Mouse (Mus musculus) kidney, postnatal 0 days (tissue): ENCODE data around the gene Crabp2. TPM values are rescaled to one million over a fixed set of nuclear protein-coding genes. Genes with fewer than 3 reads are reported as not detected.

ENCODE experiments used
- ATAC-seq: fragments of 200-750 bp; cut with Nextera tagmentation; replicated peaks from 2 replicates; pipeline ENCODE4 v1.8.0; 2017; ENCODE audit warnings: low read depth, moderate number of reproducible peaks, moderate TSS enrichment, moderate library complexity; ENCODE audit not compliant: low FRiP score
- DNase-seq: peaks from one replicate; pipeline ENCODE4 v3.0.0-alpha.2; 2016; ENCODE audit warnings: low spot score
- H3K27ac ChIP-seq: fragments of 300-500 bp; sonication (generic); 2 replicates; pipeline ENCODE4 v1.5.1; 2014; ENCODE audit warnings: mild to moderate bottlenecking
- H3K27me3 ChIP-seq: fragments of 300-500 bp; sonication (generic); 2 replicates; pipeline ENCODE4 v1.6.1; 2014; ENCODE audit warnings: low read length, mixed read lengths; ENCODE audit not compliant: insufficient read depth
- H3K36me3 ChIP-seq: fragments of 300-500 bp; sonication (generic); 2 replicates; pipeline ENCODE4 v1.6.1; 2014; ENCODE audit warnings: low read length, mixed read lengths; ENCODE audit not compliant: insufficient read depth
- H3K4me1 ChIP-seq: fragments of 300-500 bp; sonication (generic); replicated peaks from 2 replicates; pipeline ENCODE4 v1.6.1; 2014; ENCODE audit warnings: antibody characterized with exemption, low read length, mixed read lengths; ENCODE audit not compliant: insufficient read depth
- H3K4me2 ChIP-seq: fragments of 300-500 bp; sonication (generic); 2 replicates; pipeline ENCODE4 v1.6.1; 2014; ENCODE audit warnings: mild to moderate bottlenecking, low read length, moderate library complexity, mixed read lengths
- H3K4me3 ChIP-seq: fragments of 300-500 bp; sonication (generic); replicated peaks from 2 replicates; pipeline ENCODE4 v1.5.1; 2014; ENCODE audit warnings: low read depth, low read length
- H3K9ac ChIP-seq: fragments of 300-500 bp; sonication (generic); 2 replicates; pipeline ENCODE4 v1.6.1; 2014; ENCODE audit warnings: low read depth, low read length
- H3K9me3 ChIP-seq: fragments of 300-500 bp; sonication (generic); replicated peaks from 2 replicates; pipeline ENCODE4 v1.6.1; 2016; ENCODE audit warnings: low read length, inconsistent platforms, mixed read lengths
- CTCF ChIP-seq: IDR thresholded peaks from 2 replicates; pipeline ENCODE4 v1.5.1; 2016; ENCODE audit warnings: antibody characterized with exemption, low read depth, mild to moderate bottlenecking, moderate library complexity
- WGBS: fragments of 180-500 bp; shearing (Covaris S2); extraction: QIAGEN DNeasy Blood & Tissue Kit; methylation state at CpG from one replicate; pipeline ENCODE4 v1.1.7; 2014; 5-methylcytosine and 5-hydroxymethylcytosine counted together
- polyA plus RNA-seq: library from polyadenylated mRNA; unstranded; fragments of >200 nt; fragmentation: Nextera tagmentation; extraction: Ambion mirVana; gene quantifications from 2 replicates; pipeline ENCODE4 v1.2.1, GENCODE M21; 2015

The Crabp2 gene
- polyA plus RNA-seq, 1 experiment from 2014 or later = 20.9 TPM

GRCm38 (mm10) chr3:87984094-87984493, 35.6 kb downstream of the Crabp2 start:
- WGBS = 32% methylated on average over 3 of the region's 3 CpGs
- ATAC-seq (no peak), DNase-seq (no peak)
- Histone ChIP-seq H3K27ac (no peak overlapping the region), H3K27me3 (no peaks in the 10 kb centered on the region), H3K4me1 (peaks cover 60% of the 10 kb centered on the region), H3K36me3 (no peaks in the 10 kb centered on the region), H3K9ac (no peak overlapping the region), H3K9me3 (no peaks in the 10 kb centered on the region), H3K4me2 (no peak overlapping the region), H3K4me3 (no peak overlapping the region)
- TF ChIP-seq CTCF = no peak

GRCm38 (mm10) chr3:87985505-87986320, 37.2 kb downstream of the Crabp2 start:
- Histone ChIP-seq H3K27ac (peak overlapping the region; percentile 50; the same call in 1 of the 2 replicates), H3K36me3 (no peaks in the 10 kb centered on the region), H3K4me2 (no peak overlapping the region), H3K9me3 (no peaks in the 10 kb centered on the region), H3K9ac (no peak overlapping the region), H3K27me3 (no peaks in the 10 kb centered on the region), H3K4me1 (peaks cover 60% of the 10 kb centered on the region), H3K4me3 (no peak overlapping the region)
- no peak for DNase-seq
- TF ChIP-seq CTCF = no peak
- no peak for ATAC-seq
- WGBS = 35% methylated on average over 12 of the region's 12 CpGs

GRCm38 (mm10) chr3:87986868-87987267, 38.4 kb downstream of the Crabp2 start:
- Histone ChIP-seq H3K4me3 (peak overlapping the region; percentile 24), H3K9ac (0 out of 2 replicates have a peak overlapping the region, but pooled peaks have one; percentile 6), H3K4me2 (peak overlapping the region; percentile 67), H3K36me3 (no peaks in the 10 kb centered on the region), H3K9me3 (no peaks in the 10 kb centered on the region), H3K27me3 (no peaks in the 10 kb centered on the region; the same call in 1 of the 2 replicates), H3K4me1 (peaks cover 49% of the 10 kb centered on the region), H3K27ac (0 out of 2 replicates have a peak overlapping the region, but pooled peaks have one; percentile 50)
- DNase-seq = peak; percentile 99
- peak; percentile 85 for ATAC-seq
- under 1% methylated on average over 17 of the region's 17 CpGs for WGBS
- TF ChIP-seq CTCF = peak; percentile 100

DNA sequence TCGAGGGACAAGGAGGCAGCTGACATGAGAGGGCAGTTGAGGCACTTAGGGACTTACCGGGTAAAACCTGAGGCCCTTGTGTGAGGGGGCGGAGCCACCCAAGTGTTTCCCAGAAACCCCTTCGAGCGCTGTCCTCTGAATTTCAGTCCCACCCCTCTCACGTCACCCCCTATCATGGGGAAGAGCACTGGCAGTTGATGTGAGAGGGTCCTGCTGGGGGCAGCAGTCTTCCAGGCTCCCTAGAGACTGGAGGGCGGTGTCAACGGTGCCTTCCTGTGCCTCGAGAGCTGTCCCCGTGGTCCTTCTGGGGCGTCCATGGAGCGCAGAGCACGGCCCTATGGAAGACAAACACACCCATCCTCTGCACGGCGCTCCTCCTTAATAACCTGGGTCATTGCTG, 39.2 kb downstream of the Crabp2 start:
- H3K36me3 ChIP-seq = no peaks in the 10 kb centered on the region
- H3K4me2 ChIP-seq = peak overlapping the region; percentile 67
- 0% methylated on average over 15 of the region's 15 CpGs for WGBS
- peak overlapping the region; percentile 24 for H3K4me3 ChIP-seq
- TF ChIP-seq CTCF = no peak; the same call in 1 of the 2 replicates
- peaks cover 42% of the 10 kb centered on the region for H3K4me1 ChIP-seq
- no peaks in the 10 kb centered on the region for H3K9me3 ChIP-seq
- H3K27ac ChIP-seq = no peak overlapping the region
- no peaks in the 10 kb centered on the region; the same call in 1 of the 2 replicates for H3K27me3 ChIP-seq
- H3K9ac ChIP-seq = peak overlapping the region; percentile 6; the same call in 1 of the 2 replicates
- ATAC-seq (0 out of 2 replicates have a peak, but pooled peaks have one; percentile 9), DNase-seq (peak; percentile 86)

- TF ChIP-seq CTCF = peak; percentile 19; the same call in 1 of the 2 replicates
- H3K4me1 ChIP-seq = peaks cover 37% of the 10 kb centered on the region
- no peak for ATAC-seq
Measured at GRCm38 (mm10) chr3:87988068-87988467, 39.6 kb downstream of the Crabp2 start.

DNA sequence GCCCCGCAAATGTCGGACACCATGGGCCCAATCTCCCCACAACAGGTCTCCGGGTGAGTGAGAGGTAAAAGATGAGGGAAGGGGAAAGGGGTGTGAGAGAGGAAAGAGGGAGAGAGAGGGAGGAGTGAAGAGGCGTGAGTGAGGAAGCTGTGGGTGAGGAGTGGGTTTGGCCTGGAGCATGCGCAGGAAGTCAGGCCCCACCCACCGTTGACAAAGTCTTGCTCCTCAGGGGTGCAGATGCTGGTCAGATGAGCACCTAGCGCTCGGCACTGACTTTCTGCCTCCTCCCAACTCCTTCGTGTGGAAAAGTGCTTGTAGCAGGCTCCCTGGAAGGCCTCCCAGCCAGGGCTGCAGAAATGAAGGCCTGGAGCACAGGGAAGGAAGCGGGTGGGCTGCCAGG, 41.5 kb downstream of the Crabp2 start:
- no peak overlapping the region for H3K9ac ChIP-seq
- no peak overlapping the region for H3K4me2 ChIP-seq
- no peaks in the 10 kb centered on the region for H3K9me3 ChIP-seq
- no peak overlapping the region for H3K4me3 ChIP-seq
- no peak for TF ChIP-seq CTCF
- H3K36me3 ChIP-seq = no peaks in the 10 kb centered on the region
- H3K27ac ChIP-seq = no peak overlapping the region
- peaks cover 10% of the 10 kb centered on the region; the same call in 1 of the 2 replicates for H3K27me3 ChIP-seq
- peaks cover 27% of the 10 kb centered on the region; the same call in 1 of the 2 replicates for H3K4me1 ChIP-seq
- ATAC-seq = no peak
- 33% methylated on average over 10 of the region's 10 CpGs for WGBS
- DNase-seq = no peak

More at GRCm38 (mm10) chr3:87988068-87988467, 39.6 kb downstream of the Crabp2 start:
- Histone ChIP-seq H3K4me3 (peak overlapping the region; percentile 24), H3K36me3 (no peaks in the 10 kb centered on the region), H3K9me3 (no peaks in the 10 kb centered on the region), H3K27ac (no peak overlapping the region), H3K9ac (peak overlapping the region; percentile 6; the same call in 1 of the 2 replicates), H3K4me2 (peak overlapping the region; percentile 67), H3K27me3 (no peaks in the 10 kb centered on the region; the same call in 1 of the 2 replicates)
- DNase-seq = no peak
- 5% methylated on average over 15 of the region's 15 CpGs for WGBS
